Mouse (Mus musculus): ENCODE results near the gene Rapgef3. TPM values are rescaled to one million over a fixed set of nuclear protein-coding genes. Genes with fewer than 3 reads are reported as not detected.

The Rapgef3 gene
- polyA plus RNA-seq, 1 experiment from 2014 or later: 9.0 TPM

- H3K4me1 ChIP-seq: peaks cover 19% of the 10 kb centered on the region
- H3K27me3 ChIP-seq (replicated peaks): no peaks in the 10 kb centered on the region
- H3K9ac ChIP-seq: no peak overlapping the region
- no peak overlapping the region for H3K4me3 ChIP-seq (replicated peaks)
- no peak overlapping the region for H3K4me2 ChIP-seq
- H3K9me3 ChIP-seq: no peaks in the 10 kb centered on the region
- peaks cover 22% of the 10 kb centered on the region for H3K36me3 ChIP-seq
- no peak for ATAC-seq (ENCODE audit: insufficient read depth, low FRiP score, low read depth)
- 57% methylated on average over 20 of the region's 20 CpGs for WGBS
- H3K27ac ChIP-seq: no peak overlapping the region
These were observed 22.2 kb upstream of the Rapgef3 start for GRCm38 (mm10) chr15:97789761-97790505.

- Histone ChIP-seq H3K4me2 (no peak overlapping the region), H3K9me3 (no peaks in the 10 kb centered on the region), H3K9ac (no peak overlapping the region), H3K27ac (peak overlapping the region; percentile 35; the same call in 1 of the 2 replicates), H3K4me1 (peaks cover 24% of the 10 kb centered on the region), H3K4me3 (replicated peaks) (no peak overlapping the region), H3K36me3 (peaks cover 19% of the 10 kb centered on the region), H3K27me3 (replicated peaks) (no peaks in the 10 kb centered on the region)
- 36% methylated on average over 6 of the region's 6 CpGs for WGBS
- ATAC-seq (ENCODE audit: insufficient read depth, low FRiP score, low read depth): no peak
These were observed 21.0 kb upstream of the Rapgef3 start for GRCm38 (mm10) chr15:97788821-97789220.

GRCm38 (mm10) chr15:97787799-97788667, 20.3 kb upstream of the Rapgef3 start:
- no peak for ATAC-seq (ENCODE audit: insufficient read depth, low FRiP score, low read depth)
- Histone ChIP-seq H3K4me3 (replicated peaks) (no peak overlapping the region), H3K36me3 (peaks cover 12% of the 10 kb centered on the region; the same call in 1 of the 2 replicates), H3K4me1 (peaks cover 24% of the 10 kb centered on the region), H3K9me3 (no peaks in the 10 kb centered on the region), H3K27ac (no peak overlapping the region), H3K9ac (no peak overlapping the region), H3K27me3 (replicated peaks) (no peaks in the 10 kb centered on the region), H3K4me2 (no peak overlapping the region)
- WGBS: 73% methylated on average over 19 of the region's 19 CpGs

GRCm38 (mm10) chr15:97787148-97787798, 19.5 kb upstream of the Rapgef3 start:
- Histone ChIP-seq H3K36me3 (peaks cover 10% of the 10 kb centered on the region; the same call in 1 of the 2 replicates), H3K9ac (no peak overlapping the region), H3K4me2 (no peak overlapping the region), H3K4me1 (peaks cover 31% of the 10 kb centered on the region), H3K27ac (no peak overlapping the region; the same call in 1 of the 2 replicates), H3K9me3 (no peaks in the 10 kb centered on the region), H3K4me3 (replicated peaks) (no peak overlapping the region), H3K27me3 (replicated peaks) (no peaks in the 10 kb centered on the region)
- 77% methylated on average over 7 of the region's 7 CpGs for WGBS
- no peak for ATAC-seq (ENCODE audit: insufficient read depth, low FRiP score, low read depth)

- Histone ChIP-seq H3K9me3 (no peaks in the 10 kb centered on the region), H3K9ac (no peak overlapping the region), H3K27me3 (replicated peaks) (no peaks in the 10 kb centered on the region), H3K4me2 (no peak overlapping the region), H3K4me3 (replicated peaks) (no peak overlapping the region), H3K36me3 (peaks cover 5% of the 10 kb centered on the region; the same call in 1 of the 2 replicates), H3K4me1 (peaks cover 35% of the 10 kb centered on the region), H3K27ac (no peak overlapping the region)
- ATAC-seq (ENCODE audit: insufficient read depth, low FRiP score, low read depth): no peak
- WGBS: 71% methylated on average over 10 of the region's 10 CpGs
These were observed 18.8 kb upstream of the Rapgef3 start for GRCm38 (mm10) chr15:97786412-97787112.

GRCm38 (mm10) chr15:97785731-97786411, 18.1 kb upstream of the Rapgef3 start:
- peak; percentile 44 for ATAC-seq (ENCODE audit: insufficient read depth, low FRiP score, low read depth)
- Histone ChIP-seq H3K27ac (no peak overlapping the region), H3K9ac (no peak overlapping the region), H3K4me1 (peaks cover 37% of the 10 kb centered on the region), H3K36me3 (peaks cover 1% of the 10 kb centered on the region; the same call in 1 of the 2 replicates), H3K4me2 (no peak overlapping the region), H3K9me3 (no peaks in the 10 kb centered on the region), H3K4me3 (replicated peaks) (no peak overlapping the region), H3K27me3 (replicated peaks) (no peaks in the 10 kb centered on the region)
- WGBS: 75% methylated on average over 9 of the region's 9 CpGs

- Histone ChIP-seq H3K36me3 (no peaks in the 10 kb centered on the region), H3K4me1 (peaks cover 39% of the 10 kb centered on the region)
These were observed 16.9 kb upstream of the Rapgef3 start for GRCm38 (mm10) chr15:97784561-97785161.

GRCm38 (mm10) chr15:97784092-97784559, 16.4 kb upstream of the Rapgef3 start:
- H3K9ac ChIP-seq: peak overlapping the region; percentile 76
- no peaks in the 10 kb centered on the region for H3K36me3 ChIP-seq
- H3K27me3 ChIP-seq (replicated peaks): no peaks in the 10 kb centered on the region
- H3K9me3 ChIP-seq: no peaks in the 10 kb centered on the region
- peak; percentile 83 for ATAC-seq (ENCODE audit: insufficient read depth, low FRiP score, low read depth)
- WGBS: 2% methylated on average over 39 of the region's 39 CpGs
- peaks cover 39% of the 10 kb centered on the region for H3K4me1 ChIP-seq
- H3K4me3 ChIP-seq (replicated peaks): peak overlapping the region; percentile 65
- 0 out of 2 replicates have a peak overlapping the region, but pooled peaks have one; percentile 7 for H3K27ac ChIP-seq
- H3K4me2 ChIP-seq: peak overlapping the region; percentile 91

More at GRCm38 (mm10) chr15:97784561-97785161, 16.9 kb upstream of the Rapgef3 start:
- Histone ChIP-seq H3K4me3 (replicated peaks) (peak overlapping the region; percentile 65), H3K9ac (peak overlapping the region; percentile 76), H3K27me3 (replicated peaks) (no peaks in the 10 kb centered on the region), H3K4me2 (peak overlapping the region; percentile 91), H3K27ac (0 out of 2 replicates have a peak overlapping the region, but pooled peaks have one; percentile 7), H3K9me3 (no peaks in the 10 kb centered on the region)
- ATAC-seq (ENCODE audit: insufficient read depth, low FRiP score, low read depth): peak; percentile 38
- 6% methylated on average over 45 of the region's 45 CpGs for WGBS

GRCm38 (mm10) chr15:97782749-97783105, 15.0 kb upstream of the Rapgef3 start:
- WGBS: 9% methylated on average over 9 of the region's 9 CpGs
- Histone ChIP-seq H3K27ac (peak overlapping the region; percentile 72), H3K4me3 (replicated peaks) (peak overlapping the region; percentile 22), H3K4me2 (peak overlapping the region; percentile 51), H3K4me1 (peaks cover 28% of the 10 kb centered on the region), H3K27me3 (replicated peaks) (no peaks in the 10 kb centered on the region), H3K9me3 (no peaks in the 10 kb centered on the region), H3K9ac (no peak overlapping the region), H3K36me3 (no peaks in the 10 kb centered on the region)
- ATAC-seq (ENCODE audit: insufficient read depth, low FRiP score, low read depth): 0 out of 2 replicates have a peak, but pooled peaks have one; percentile 24

- 14% methylated on average over 24 of the region's 24 CpGs for WGBS
- Histone ChIP-seq H3K4me2 (peak overlapping the region; percentile 51), H3K27ac (peak overlapping the region; percentile 72), H3K9me3 (no peaks in the 10 kb centered on the region), H3K27me3 (replicated peaks) (no peaks in the 10 kb centered on the region), H3K36me3 (no peaks in the 10 kb centered on the region), H3K4me1 (peaks cover 24% of the 10 kb centered on the region), H3K4me3 (replicated peaks) (peak overlapping the region; percentile 22), H3K9ac (no peak overlapping the region)
- ATAC-seq (ENCODE audit: insufficient read depth, low FRiP score, low read depth): 0 out of 2 replicates have a peak, but pooled peaks have one; percentile 3
These were observed 14.4 kb upstream of the Rapgef3 start for GRCm38 (mm10) chr15:97781961-97782748.

Data from stomach, embryonic 15.5 days (tissue).